Mouse (Mus musculus) lung, adult 2 months (tissue): ENCODE results near the gene Bloc1s4. TPM values are rescaled to one million over a fixed set of nuclear protein-coding genes. Genes with fewer than 3 reads are reported as not detected.
"Not testable (repeated sequence)": the region's sequence is repeated elsewhere in the genome, so short reads cannot be mapped to it uniquely, and the experiment has no call there.

ENCODE experiments used
- DNase-seq: peaks from one replicate; pipeline ENCODE4 v3.0.0; 2022
- H3K4me1 ChIP-seq: fragments of 200-500 bp; 2 replicates; pipeline ENCODE4 v1.6.1; 2011; ENCODE audit warnings: low read length; ENCODE audit not compliant: control insufficient read depth, insufficient read depth
- H3K4me3 ChIP-seq: fragments of 200-500 bp; replicated peaks from 2 replicates; pipeline ENCODE3; 2011; ENCODE audit warnings: low read depth, mild to moderate bottlenecking, control low read depth, low read length; ENCODE audit errors: extremely low read depth
- CTCF ChIP-seq: fragments of 200-500 bp; IDR thresholded peaks from 2 replicates; pipeline ENCODE4 v1.5.1; 2011; ENCODE audit warnings: mild to moderate bottlenecking, low read length, control low read depth; ENCODE audit not compliant: insufficient read depth
- POLR2A ChIP-seq: fragments of 200-500 bp; IDR thresholded peaks from 2 replicates; pipeline ENCODE4 v1.6.1; 2011; ENCODE audit warnings: low read depth, mild to moderate bottlenecking, control low read depth, low read length, borderline replicate concordance; ENCODE audit errors: extremely low read depth
- WGBS: fragments of 180-500 bp; shearing (Covaris S2); methylation state at CpG from one replicate; pipeline ENCODE4 v1.1.7; 2018; 5-methylcytosine and 5-hydroxymethylcytosine counted together
- polyA plus RNA-seq: library from polyadenylated mRNA; depleted of rRNA; stranded (reverse); fragments of >200 nt; gene quantifications from 2 replicates; pipeline ENCODE4 v1.2.3, GENCODE M21; 2012; rRNA removed

The Bloc1s4 gene
- polyA plus RNA-seq, result 25.7 and 33.4 TPM in 2 replicates

DNA sequence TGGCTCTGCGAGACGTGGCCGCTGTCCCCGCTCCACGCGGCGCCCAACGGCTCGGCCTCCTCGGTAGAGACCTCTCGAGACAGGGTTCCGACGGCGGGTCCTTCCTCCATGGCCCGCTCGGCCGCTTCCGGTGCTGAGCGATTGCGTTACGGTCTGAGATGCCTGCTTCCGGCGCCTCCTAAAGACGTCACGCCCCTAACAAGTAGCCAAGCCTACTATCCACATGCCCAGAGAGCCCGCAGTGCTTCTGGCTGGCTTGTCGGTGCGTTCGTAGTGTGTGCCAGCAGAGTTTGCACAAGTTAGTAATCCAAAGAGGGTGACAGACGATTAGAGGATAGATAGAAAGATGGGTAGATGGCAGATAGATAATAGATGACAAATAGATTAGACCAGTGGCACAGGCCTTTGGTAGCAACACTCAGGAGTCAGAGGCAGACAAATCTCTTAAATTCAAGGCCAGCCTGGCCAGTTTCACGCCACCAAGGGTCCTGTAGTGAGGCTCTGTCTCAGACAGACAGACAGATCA lies at the start of gene Bloc1s4:
Bloc1s4 (minus strand) TSS at position 115 of the 526 bp plus-strand sequence.
- peak; percentile 90 for DNase-seq
- Histone ChIP-seq H3K4me3 (peak within 1 kb of the TSS; percentile 99), H3K4me1 (peaks cover 6% of the 10 kb centered on the region)
- 3% methylated on average over 31 of the region's 31 CpGs for WGBS
- TF ChIP-seq POLR2A (peak; percentile 82), CTCF (no peak)

DNA sequence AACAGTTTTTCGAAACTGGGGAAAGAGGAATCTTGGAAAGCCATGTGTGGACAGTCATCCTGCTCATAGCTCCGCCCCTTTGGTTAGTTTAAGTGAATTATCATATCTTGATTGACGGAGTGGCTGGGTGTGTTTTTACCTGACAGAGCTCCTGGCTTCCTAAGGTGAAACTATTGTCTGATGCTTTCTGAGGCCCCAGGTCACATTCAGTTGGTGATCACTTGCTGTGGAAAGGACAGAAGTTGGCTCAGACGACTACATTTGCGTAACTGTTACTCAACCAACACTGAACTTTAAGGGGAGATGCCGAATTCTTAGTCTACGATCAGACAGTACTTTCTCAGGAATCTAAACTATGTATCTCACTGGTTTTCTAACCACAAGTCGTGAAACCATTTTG lies 48.8 kb upstream of the Bloc1s4 start:
- DNase-seq, result no peak
- no peak overlapping the region for H3K4me3 ChIP-seq

DNA sequence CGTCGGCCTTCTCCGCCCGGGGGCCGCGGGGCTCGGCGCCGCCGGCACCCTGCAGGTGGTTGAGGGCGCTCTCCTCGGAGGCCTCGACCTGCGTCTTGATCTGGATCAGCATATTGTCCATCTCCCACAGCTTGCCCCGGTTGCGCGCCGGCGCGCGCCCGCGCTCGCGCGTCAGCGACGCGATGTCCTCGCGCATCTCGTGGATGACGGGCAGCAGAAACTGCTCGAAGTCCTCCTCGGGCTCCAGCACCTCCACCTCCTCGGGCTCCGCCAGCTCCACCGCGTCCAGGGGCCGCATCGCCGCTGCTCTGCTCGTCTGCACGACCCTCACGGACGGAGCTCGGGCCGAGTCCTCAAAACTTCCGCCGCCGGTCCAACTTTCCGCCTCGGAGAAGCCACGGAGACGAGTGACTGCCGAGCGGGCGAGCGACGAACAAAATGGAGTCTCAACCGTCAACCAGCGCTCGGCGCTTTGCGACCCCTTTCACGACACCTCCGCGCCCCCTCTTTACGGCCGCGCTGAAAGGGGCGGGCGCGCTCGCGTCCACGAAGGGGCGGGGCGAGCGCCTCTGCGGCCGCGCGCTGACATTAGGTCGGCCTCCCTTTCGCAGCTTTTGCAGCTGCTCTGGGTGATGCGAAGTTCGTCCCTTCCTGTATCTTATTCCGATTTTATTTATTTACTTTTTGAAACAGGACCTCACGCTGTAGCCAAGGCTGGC lies 48.0 kb upstream of the Bloc1s4 start, which contains the start of gene Mrfap1:
Mrfap1 (minus strand) TSS at position 477 of the 719 bp plus-strand sequence.
- not testable (repeated sequence) for H3K4me1 ChIP-seq
- DNase-seq, result peak; percentile 95
- peak within 1 kb of the TSS; percentile 87 for H3K4me3 ChIP-seq
- under 1% methylated on average over 90 of the region's 90 CpGs for WGBS
- peak; percentile 88; the same call in 1 of the 2 replicates for TF ChIP-seq POLR2A

More for the DNA sequence above, 48.8 kb upstream of the Bloc1s4 start:
- 43% methylated on average over 8 of the region's 8 CpGs for WGBS
- TF ChIP-seq POLR2A (no peak), CTCF (no peak)
- H3K4me1 ChIP-seq, result peaks cover 7% of the 10 kb centered on the region; the same call in 1 of the 2 replicates

DNA sequence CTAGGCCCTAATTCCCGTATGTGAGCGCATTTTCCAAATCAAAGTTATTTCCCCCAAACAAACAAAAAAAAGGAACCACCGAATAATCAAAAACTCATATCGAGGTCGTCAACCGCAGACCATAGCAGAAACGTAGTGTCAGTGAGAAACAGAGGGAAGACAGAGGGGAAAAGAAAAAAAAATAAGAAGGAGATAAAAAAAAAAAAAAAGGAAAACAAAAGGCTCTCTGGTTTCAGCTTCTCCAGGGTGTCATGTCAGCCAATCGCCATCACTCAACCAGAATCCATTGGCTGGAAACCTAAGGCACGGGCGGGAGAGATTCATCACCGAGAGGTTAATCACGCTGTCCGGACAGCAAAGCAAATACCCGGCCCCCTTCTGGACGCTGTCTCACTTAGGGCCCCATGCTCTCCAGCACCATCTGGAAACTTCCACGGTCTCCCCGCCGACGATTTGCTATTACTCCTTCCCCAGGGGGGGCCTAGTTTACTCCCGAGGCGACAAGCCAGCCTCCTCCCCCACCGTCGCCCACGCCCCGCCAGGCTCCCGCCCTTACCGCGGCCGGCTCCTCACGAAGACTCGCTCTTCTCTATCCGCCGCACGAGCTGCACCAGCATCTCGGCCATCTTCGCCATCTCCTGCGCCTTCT lies 47.3 kb upstream of the Bloc1s4 start:
- DNase-seq, result peak; percentile 71
- WGBS, result 1% methylated on average over 36 of the region's 37 CpGs
- H3K4me3 ChIP-seq, result peak overlapping the region; percentile 87
- H3K4me1 ChIP-seq, result not testable (repeated sequence)

- Histone ChIP-seq H3K4me1 (peaks cover 3% of the 10 kb centered on the region; the same call in 1 of the 2 replicates), H3K4me3 (no peak overlapping the region)
- TF ChIP-seq POLR2A (no peak), CTCF (no peak)
- WGBS, result 60% methylated on average over 9 of the region's 9 CpGs
- DNase-seq, result no peak
Observed at GRCm38 (mm10) chr5:36791861-36792260, 43.4 kb upstream of the Bloc1s4 start.

- H3K4me3 ChIP-seq, result no peak overlapping the region
- no peaks in the 10 kb centered on the region for H3K4me1 ChIP-seq
- no peak for TF ChIP-seq POLR2A
- no peak for DNase-seq
- 91% methylated on average over 5 of the region's 5 CpGs for WGBS
Observed at GRCm38 (mm10) chr5:36786052-36786451, 37.6 kb upstream of the Bloc1s4 start.

DNA sequence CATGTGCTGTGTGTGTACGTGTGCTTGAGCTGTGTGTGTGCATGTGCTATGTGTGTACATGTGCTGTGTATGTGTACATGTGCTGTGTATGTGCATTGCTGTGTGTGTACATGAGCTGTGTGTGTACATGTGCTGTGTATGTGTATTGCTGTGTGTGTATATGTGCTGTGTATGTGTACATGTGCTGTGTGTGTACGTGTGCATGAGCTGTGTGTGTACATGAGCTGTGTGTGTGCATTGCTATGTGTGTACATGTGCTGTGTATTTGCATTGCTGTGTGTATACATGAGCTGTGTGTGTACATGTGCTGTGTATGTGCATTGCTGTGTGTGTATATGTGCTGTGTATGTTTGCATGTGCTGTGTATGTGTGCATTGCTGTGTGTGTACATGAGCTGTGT lies 31.1 kb upstream of the Bloc1s4 start:
- DNase-seq, result no peak
- no peak for TF ChIP-seq POLR2A
- TF ChIP-seq CTCF, result no peak
- 77% methylated on average over 2 of the region's 2 CpGs for WGBS
- no peaks in the 10 kb centered on the region for H3K4me1 ChIP-seq
- no peak overlapping the region for H3K4me3 ChIP-seq

GRCm38 (mm10) chr5:36778901-36779300 lies 30.5 kb upstream of the Bloc1s4 start:
- 92% methylated on average over 1 of the region's 2 CpGs for WGBS
- TF ChIP-seq CTCF, result no peak
- TF ChIP-seq POLR2A, result no peak
- H3K4me3 ChIP-seq, result no peak overlapping the region
- no peaks in the 10 kb centered on the region for H3K4me1 ChIP-seq
- no peak for DNase-seq

GRCm38 (mm10) chr5:36777186-36777585 lies 28.7 kb upstream of the Bloc1s4 start:
- no peak for TF ChIP-seq CTCF
- no peak for TF ChIP-seq POLR2A
- no peak overlapping the region for H3K4me3 ChIP-seq
- H3K4me1 ChIP-seq, result no peaks in the 10 kb centered on the region
- no peak for DNase-seq
- WGBS, result 20% methylated on average over 2 of the region's 2 CpGs
